Mouse (Mus musculus) limb, embryonic 14.5 days (tissue): Measurements from ENCODE around the gene Wdr45b. TPM values are rescaled to one million over a fixed set of nuclear protein-coding genes. Genes with fewer than 3 reads are reported as not detected.
"Not testable (repeated sequence)": the region's sequence is repeated elsewhere in the genome, so short reads cannot be mapped to it uniquely, and the experiment has no call there.

ENCODE experiments used
- ATAC-seq: fragments of 200-750 bp; cut with Nextera tagmentation; 2 replicates; pipeline ENCODE4 v1.8.0; 2017; ENCODE audit warnings: low read depth, moderate number of reproducible peaks, moderate TSS enrichment; ENCODE audit not compliant: low FRiP score
- DNase-seq: peaks from one replicate; pipeline ENCODE4 v3.0.0-alpha.2; 2015; ENCODE audit warnings: low spot score
- H3K27ac ChIP-seq: fragments of 300-500 bp; sonication (generic); replicated peaks from 2 replicates; pipeline ENCODE4 v1.5.1; 2014; ENCODE audit warnings: low read depth, mild to moderate bottlenecking, low read length, moderate library complexity, mixed read lengths
- H3K27me3 ChIP-seq: fragments of 300-500 bp; sonication (generic); 2 replicates; pipeline ENCODE4 v1.6.1; 2014; ENCODE audit warnings: low read length, mixed read lengths; ENCODE audit not compliant: control insufficient read depth, insufficient read depth
- H3K36me3 ChIP-seq: fragments of 300-500 bp; sonication (generic); 2 replicates; pipeline ENCODE4 v1.6.1; 2014; ENCODE audit warnings: mild to moderate bottlenecking, low read length, moderate library complexity, mixed read lengths; ENCODE audit not compliant: control insufficient read depth, insufficient read depth
- H3K4me1 ChIP-seq: fragments of 300-500 bp; sonication (generic); 2 replicates; pipeline ENCODE4 v1.6.1; 2014; ENCODE audit warnings: antibody characterized with exemption, low read length, mixed read lengths; ENCODE audit not compliant: control insufficient read depth, insufficient read depth
- H3K4me2 ChIP-seq: fragments of 300-500 bp; sonication (generic); replicated peaks from 2 replicates; pipeline ENCODE4 v1.6.1; 2014; ENCODE audit warnings: low read depth, mild to moderate bottlenecking, low read length, moderate library complexity; ENCODE audit not compliant: severe bottlenecking
- H3K4me3 ChIP-seq: fragments of 300-500 bp; sonication (generic); replicated peaks from 2 replicates; pipeline ENCODE4 v1.5.1; 2014; ENCODE audit warnings: low read length
- H3K9ac ChIP-seq: fragments of 300-500 bp; sonication (generic); 2 replicates; pipeline ENCODE4 v1.6.1; 2014; ENCODE audit warnings: mild to moderate bottlenecking, low read depth, low read length, moderate library complexity; ENCODE audit not compliant: severe bottlenecking
- H3K9me3 ChIP-seq: fragments of 300-500 bp; sonication (generic); 2 replicates; pipeline ENCODE4 v1.6.1; 2016; ENCODE audit warnings: low read length; ENCODE audit not compliant: control insufficient read depth
- POLR2A ChIP-seq: fragments of 200-500 bp; IDR thresholded peaks from 2 replicates; pipeline ENCODE4 v1.8.0; 2012; ENCODE audit warnings: inconsistent platforms, mild to moderate bottlenecking, moderate library complexity, borderline replicate concordance; ENCODE audit not compliant: insufficient read depth, insufficient read length; ENCODE audit errors: extremely low read depth
- WGBS: fragments of 180-500 bp; shearing (Covaris S2); extraction: QIAGEN DNeasy Blood & Tissue Kit; methylation state at CpG from one replicate; pipeline ENCODE4 v1.1.7; 2014; 5-methylcytosine and 5-hydroxymethylcytosine counted together
- polyA plus RNA-seq, 2 experiments: library from polyadenylated mRNA; depleted of rRNA in 1 of 2; stranded (reverse) in 1 of 2; unstranded in 1 of 2; fragments of >200 nt; fragmentation: Nextera tagmentation in 1 of 2; extraction: Ambion mirVana in 1 of 2; gene quantifications; 2 replicates each; pipeline versions ENCODE4 v1.2.1 to v1.2.3; 2012 to 2014

Wdr45b gene
- polyA plus RNA-seq, 2 experiments: 94.5 to 113 TPM

GRCm38 (mm10) chr11:121368731-121369130, 14.5 kb upstream of the Wdr45b start:
- H3K9ac ChIP-seq: no peak overlapping the region
- no peaks in the 10 kb centered on the region for H3K4me1 ChIP-seq
- TF ChIP-seq POLR2A: no peak
- no peaks in the 10 kb centered on the region for H3K36me3 ChIP-seq
- H3K27ac ChIP-seq: no peak overlapping the region
- H3K4me2 ChIP-seq: no peak overlapping the region
- DNase-seq (no peak), ATAC-seq (no peak)
- no peaks in the 10 kb centered on the region for H3K27me3 ChIP-seq
- no peaks in the 10 kb centered on the region for H3K9me3 ChIP-seq
- WGBS: 67% methylated on average over 1 of the region's 1 CpGs
- H3K4me3 ChIP-seq: no peak overlapping the region

DNA sequence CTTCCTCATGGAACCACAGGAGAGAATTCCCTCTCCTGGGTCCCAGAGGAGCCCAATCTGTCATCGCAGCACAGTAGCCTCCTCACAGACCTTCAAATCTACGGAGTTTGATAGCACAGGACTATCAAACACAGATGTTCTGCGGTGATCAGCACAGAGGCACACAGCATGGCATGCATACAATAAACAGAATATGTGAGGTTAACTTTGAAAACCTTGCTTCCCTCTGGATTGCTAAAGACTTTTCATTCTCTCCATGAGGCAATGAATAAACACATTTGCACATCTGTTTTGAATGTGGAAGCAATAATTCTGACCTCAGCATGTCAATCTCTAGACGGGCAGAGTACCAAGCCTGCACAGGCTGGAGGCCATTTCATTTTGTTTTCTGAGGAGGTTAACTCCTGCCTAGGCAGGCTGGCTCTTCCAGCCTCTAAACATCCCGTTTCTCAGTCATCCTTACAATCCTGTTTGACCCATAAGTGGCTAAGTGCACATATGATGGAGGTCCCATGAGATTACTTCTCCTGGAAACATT, 13.0 kb upstream of the Wdr45b start:
- Histone ChIP-seq H3K27me3 (no peaks in the 10 kb centered on the region), H3K9ac (no peak overlapping the region), H3K4me3 (no peak overlapping the region), H3K4me2 (no peak overlapping the region), H3K36me3 (no peaks in the 10 kb centered on the region), H3K27ac (no peak overlapping the region), H3K4me1 (no peaks in the 10 kb centered on the region), H3K9me3 (no peaks in the 10 kb centered on the region)
- WGBS: 35% methylated on average over 5 of the region's 5 CpGs
- DNase-seq (peak; percentile 49), ATAC-seq (0 out of 2 replicates have a peak, but pooled peaks have one; percentile 37)
- no peak for TF ChIP-seq POLR2A

- H3K9ac ChIP-seq: no peak overlapping the region
- H3K36me3 ChIP-seq: no peaks in the 10 kb centered on the region
- H3K4me2 ChIP-seq: no peak overlapping the region
- DNase-seq: no peak
- no peaks in the 10 kb centered on the region for H3K9me3 ChIP-seq
- TF ChIP-seq POLR2A: no peak
- H3K27ac ChIP-seq: no peak overlapping the region
- no peaks in the 10 kb centered on the region for H3K27me3 ChIP-seq
- ATAC-seq: no peak
- no peaks in the 10 kb centered on the region for H3K4me1 ChIP-seq
- 30% methylated on average over 5 of the region's 5 CpGs for WGBS
- H3K4me3 ChIP-seq: no peak overlapping the region
Measured at GRCm38 (mm10) chr11:121362212-121362611, 8.0 kb upstream of the Wdr45b start.

DNA sequence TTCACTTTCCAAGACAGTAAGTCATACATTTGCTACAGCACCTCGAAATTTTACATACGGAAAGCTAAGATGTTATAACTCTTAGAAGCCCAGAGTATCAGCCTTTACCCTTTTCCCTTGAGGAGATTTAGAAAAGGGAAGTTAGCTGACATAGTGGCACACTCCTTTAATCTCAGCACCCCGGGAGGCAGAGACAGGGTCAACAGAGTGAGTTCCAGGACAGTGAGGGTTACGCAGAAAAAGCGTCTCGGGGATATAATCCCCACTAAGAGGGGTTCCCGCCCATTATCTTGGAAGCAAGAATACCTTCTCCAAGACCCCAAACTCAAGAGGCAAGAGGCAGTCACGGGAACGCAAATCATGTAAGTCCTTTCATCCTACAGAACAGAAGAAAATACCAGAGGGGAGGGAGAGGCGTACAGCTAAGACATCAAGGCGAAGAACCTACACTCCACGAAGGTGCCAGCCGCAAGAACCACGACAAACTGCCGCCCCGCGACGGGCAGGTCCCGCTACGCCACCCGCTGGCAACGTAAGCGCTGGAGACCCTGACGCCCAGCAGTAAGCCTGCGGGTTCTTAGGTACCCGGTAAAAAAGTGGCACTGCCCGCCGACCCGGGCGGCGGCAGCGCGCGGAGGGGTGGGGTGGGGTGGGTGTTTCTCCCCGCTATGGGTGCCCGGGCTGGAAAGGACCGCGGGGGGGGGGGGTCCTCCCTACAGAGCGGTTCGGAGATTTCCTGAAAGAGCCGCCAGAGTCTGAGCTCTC, 737 bp downstream of the Wdr45b start:
- Histone ChIP-seq H3K36me3 (peaks cover 10% of the 10 kb centered on the region; the same call in 1 of the 2 replicates), H3K9me3 (no peaks in the 10 kb centered on the region), H3K4me2 (peak overlapping the region; percentile 82), H3K27ac (peak overlapping the region; percentile 89), H3K4me3 (peak overlapping the region; percentile 94), H3K4me1 (peaks cover 17% of the 10 kb centered on the region), H3K9ac (peak overlapping the region; percentile 94), H3K27me3 (no peaks in the 10 kb centered on the region)
- ATAC-seq (no peak), DNase-seq (no peak)
- WGBS: 4% methylated on average over 32 of the region's 41 CpGs
- TF ChIP-seq POLR2A: no peak

DNA sequence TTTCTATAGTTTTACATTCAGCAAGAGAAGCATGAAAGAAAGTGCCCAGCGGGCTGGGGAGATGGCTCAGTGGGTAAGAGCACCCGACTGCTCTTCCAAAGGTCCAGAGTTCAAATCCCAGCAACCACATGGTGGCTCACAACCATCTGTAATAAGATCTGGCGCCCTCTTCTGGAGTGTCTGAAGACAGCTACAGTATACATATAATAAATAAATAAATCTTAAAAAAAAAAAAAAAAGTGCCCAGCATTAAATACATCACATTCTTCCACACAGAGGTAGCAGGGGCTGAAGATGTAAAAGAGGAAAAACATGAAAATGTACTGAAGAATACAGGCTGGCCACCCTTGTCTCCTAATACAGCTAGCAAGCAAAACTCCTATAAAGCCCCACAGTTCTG, 5.5 kb downstream of the Wdr45b start:
- not testable (repeated sequence) for DNase-seq, H3K4me2 ChIP-seq, H3K27me3 ChIP-seq, H3K9ac ChIP-seq, H3K9me3 ChIP-seq, H3K27ac ChIP-seq, ATAC-seq, H3K4me3 ChIP-seq
- 76% methylated on average over 3 of the region's 3 CpGs for WGBS
- peaks cover 11% of the 10 kb centered on the region for H3K4me1 ChIP-seq
- H3K36me3 ChIP-seq: peaks cover 38% of the 10 kb centered on the region

DNA sequence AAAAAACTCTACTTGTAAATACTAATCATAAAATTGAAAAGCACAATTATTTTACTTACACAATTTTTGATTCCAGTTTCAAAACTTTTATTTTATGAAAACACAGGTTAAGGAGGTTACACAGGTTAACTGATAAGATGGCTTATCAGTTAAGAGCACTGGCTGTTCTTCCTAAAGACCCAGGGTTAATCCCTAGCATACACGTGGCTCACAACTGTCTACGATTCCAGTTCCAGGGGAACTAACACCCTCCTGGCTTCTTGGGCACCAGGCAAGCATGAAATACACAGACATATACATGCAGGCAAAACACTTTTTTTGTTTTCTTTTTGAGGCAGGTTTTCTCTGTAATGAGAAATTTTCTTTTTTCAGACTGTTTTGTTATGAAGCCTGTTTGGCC, 6.1 kb downstream of the Wdr45b start:
- Histone ChIP-seq H3K4me2 (no peak overlapping the region), H3K27ac (no peak overlapping the region), H3K9ac (no peak overlapping the region), H3K36me3 (peaks cover 38% of the 10 kb centered on the region), H3K9me3 (no peaks in the 10 kb centered on the region), H3K4me3 (no peak overlapping the region), H3K27me3 (no peaks in the 10 kb centered on the region), H3K4me1 (peaks cover 9% of the 10 kb centered on the region)
- 93% methylated on average over 2 of the region's 2 CpGs for WGBS
- ATAC-seq (no peak), DNase-seq (no peak)
- TF ChIP-seq POLR2A: no peak
